Mouse (Mus musculus) lung, postnatal 0 days (tissue): Measurements from ENCODE around the gene Dcaf6.

ENCODE experiments used
- CTCF ChIP-seq: IDR thresholded peaks from 2 replicates; pipeline ENCODE4 v1.5.1; 2016; ENCODE audit warnings: antibody characterized with exemption, mild to moderate bottlenecking
- EP300 ChIP-seq: IDR thresholded peaks from 2 replicates; pipeline ENCODE4 v1.6.1; 2016; ENCODE audit warnings: antibody characterized with exemption, mild to moderate bottlenecking, control low read depth

- TF ChIP-seq CTCF (no peak), EP300 (no peak)
Observed at GRCm38 (mm10) chr1:165468971-165469370, 8.7 kb upstream of the Dcaf6 start.
